8 mouse cellular contexts compared by ENCODE assay signal in the genomic region with DNA sequence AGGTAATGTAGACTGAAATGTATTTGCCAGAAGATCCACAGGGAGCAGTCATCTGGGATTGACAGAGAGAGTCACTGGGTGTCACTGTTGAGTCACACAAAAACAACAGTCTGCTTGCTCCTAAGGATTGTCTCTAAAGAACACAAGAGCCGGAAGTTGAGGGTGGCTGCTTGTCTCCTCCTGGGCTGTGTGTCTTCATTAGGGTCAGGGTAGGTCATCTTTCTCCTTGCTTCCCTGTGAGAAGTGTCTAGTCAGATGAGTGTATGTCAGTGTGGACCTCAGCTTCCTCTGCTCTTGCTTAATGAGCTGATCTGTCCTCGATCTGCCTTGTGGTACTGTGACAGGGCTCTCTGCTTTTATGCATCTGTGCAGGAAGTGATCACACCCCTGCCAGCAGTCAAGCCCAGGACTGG.
DNase-seq lines count a peak whose midpoint lies in the region; ATAC-seq lines count a peak whose summit lies in the region.

No protein-coding gene starts in this region.

- no peaks in the 10 kb centered on the region for H3K36me3 ChIP-seq in heart, embryonic 13.5 days
- no peaks in the 10 kb centered on the region for H3K36me3 ChIP-seq in liver, embryonic 11.5 days (ENCODE audit: control insufficient read depth, insufficient read depth, low read length)

- ATAC-seq in heart, embryonic 13.5 days (ENCODE audit: extremely low read depth, insufficient number of reproducible peaks, low FRiP score, low TSS enrichment): no peak
- ATAC-seq in liver, embryonic 11.5 days (replicated peaks; ENCODE audit: low FRiP score): peak; percentile 57
- ATAC-seq in monocyte, adult 5-6 weeks (replicated peaks; ENCODE audit: insufficient number of reproducible peaks, low FRiP score, low TSS enrichment, poor library complexity, severe bottlenecking): no peak

- H3K9me3 ChIP-seq in heart, embryonic 13.5 days: no peaks in the 10 kb centered on the region
- H3K9me3 ChIP-seq in liver, embryonic 11.5 days (ENCODE audit: control insufficient read depth, low read length): no peaks in the 10 kb centered on the region

- H3K27me3 ChIP-seq in heart, embryonic 13.5 days (replicated peaks): no peaks in the 10 kb centered on the region
- H3K27me3 ChIP-seq in liver, embryonic 11.5 days (replicated peaks; ENCODE audit: control insufficient read depth, insufficient read depth, low read length): no peaks in the 10 kb centered on the region

- H3K27ac ChIP-seq in heart, embryonic 13.5 days (replicated peaks): no peak overlapping the region
- no peak overlapping the region for H3K27ac ChIP-seq in liver, embryonic 11.5 days (ENCODE audit: low read depth, low read length)

- no peaks in the 10 kb centered on the region for H3K4me1 ChIP-seq in heart, embryonic 13.5 days
- no peaks in the 10 kb centered on the region for H3K4me1 ChIP-seq in liver, embryonic 11.5 days (replicated peaks; ENCODE audit: control insufficient read depth, insufficient read depth, low read length)

- no peak overlapping the region for H3K9ac ChIP-seq in heart, embryonic 13.5 days
- no peak overlapping the region for H3K9ac ChIP-seq in liver, embryonic 11.5 days (ENCODE audit: low read depth, low read length)

- H3K4me2 ChIP-seq in heart, embryonic 13.5 days: peak overlapping the region; percentile 41
- no peak overlapping the region for H3K4me2 ChIP-seq in liver, embryonic 11.5 days

- no peak for DNase-seq in heart, adult 8-10 months (ENCODE audit: low spot score)
- peak; percentile 88 for DNase-seq in cerebellum, adult 9-10 months
- peak; percentile 64 to 82 for DNase-seq in frontal cortex, adult 2 months (ENCODE audit: extremely low spot score in 1 of 2, low spot score in 1 of 2)
- peak; percentile 3 to 38 for DNase-seq in kidney, postnatal 36 days
- peak; percentile 31 for DNase-seq in liver, embryonic 11.5 days (ENCODE audit: low spot score)
- peak; percentile 75 for DNase-seq in right cerebral cortex, adult 18-20 months

- whole genome bisulfite sequencing in heart, embryonic 13.5 days: 12% methylated on average over 2 of the region's 2 CpGs
- 6% methylated on average over 2 of the region's 2 CpGs for WGBS in liver, embryonic 11.5 days

- H3K4me3 ChIP-seq in heart, embryonic 13.5 days: no peak overlapping the region
- no peak overlapping the region for H3K4me3 ChIP-seq in liver, embryonic 11.5 days (ENCODE audit: low read depth, low read length)
